Mouse (Mus musculus) myocyte (in vitro differentiated cells): ENCODE data around the gene Prdx1.

ENCODE experiments used
- CEBPB ChIP-seq: IDR thresholded peaks from 2 replicates; pipeline ENCODE4 v1.6.1; 2011; ENCODE audit warnings: mild to moderate bottlenecking, moderate library complexity; ENCODE audit not compliant: poor library complexity, insufficient read depth, severe bottlenecking
- E2F4 ChIP-seq: IDR thresholded peaks from one replicate; pipeline ENCODE4 v1.6.1; 2011; ENCODE audit warnings: mild to moderate bottlenecking, control low read depth, moderate library complexity; ENCODE audit not compliant: insufficient read depth
- MAX ChIP-seq: IDR thresholded peaks from one replicate; pipeline ENCODE4 v1.6.1; 2011; ENCODE audit warnings: low read depth, mild to moderate bottlenecking, control low read depth
- MYOD1 ChIP-seq, 3 experiments: IDR thresholded peaks; one replicate each; pipeline ENCODE4 v1.6.1; 2011; ENCODE audit warnings: control low read depth in 2 of 3, low read depth in 2 of 3, mild to moderate bottlenecking in 2 of 3, moderate library complexity in 1 of 3; ENCODE audit not compliant: insufficient read length in 2 of 3, control insufficient read depth in 1 of 3
- MYOG ChIP-seq, 3 experiments: IDR thresholded peaks; one replicate each; pipeline ENCODE4 v1.6.1; 2011; ENCODE audit warnings: control low read depth in 2 of 3, low read depth in 2 of 3, mild to moderate bottlenecking in 2 of 3; ENCODE audit not compliant: insufficient read length in 2 of 3, control insufficient read depth in 1 of 3, insufficient read depth in 1 of 3
- POLR2A ChIP-seq: IDR thresholded peaks from one replicate; pipeline ENCODE4 v1.6.1; 2011; ENCODE audit warnings: low read depth, mild to moderate bottlenecking, control low read depth, moderate library complexity; ENCODE audit not compliant: insufficient read length
- POLR2AphosphoS2 ChIP-seq: IDR thresholded peaks from one replicate; pipeline ENCODE4 v1.6.1; 2011; ENCODE audit warnings: low read depth, control low read depth; ENCODE audit not compliant: insufficient read length
- REST ChIP-seq: IDR thresholded peaks from one replicate; pipeline ENCODE4 v1.6.1; 2011; ENCODE audit warnings: mild to moderate bottlenecking, control low read depth, moderate library complexity; ENCODE audit not compliant: insufficient read depth, insufficient read length
- SRF ChIP-seq: IDR thresholded peaks from one replicate; pipeline ENCODE4 v1.6.1; 2011; ENCODE audit warnings: low read depth; ENCODE audit not compliant: control insufficient read depth, insufficient read length
- TCF12 ChIP-seq: IDR thresholded peaks from one replicate; pipeline ENCODE4 v1.6.1; 2011; ENCODE audit warnings: mild to moderate bottlenecking, control low read depth; ENCODE audit not compliant: poor library complexity, insufficient read depth, severe bottlenecking
- TCF3 ChIP-seq: IDR thresholded peaks from one replicate; pipeline ENCODE4 v1.6.1; 2011; ENCODE audit warnings: low read depth, control low read depth; ENCODE audit not compliant: insufficient read length
- USF1 ChIP-seq: IDR thresholded peaks from one replicate; pipeline ENCODE4 v1.6.1; 2011; ENCODE audit warnings: low read depth, mild to moderate bottlenecking, control low read depth, moderate library complexity

DNA sequence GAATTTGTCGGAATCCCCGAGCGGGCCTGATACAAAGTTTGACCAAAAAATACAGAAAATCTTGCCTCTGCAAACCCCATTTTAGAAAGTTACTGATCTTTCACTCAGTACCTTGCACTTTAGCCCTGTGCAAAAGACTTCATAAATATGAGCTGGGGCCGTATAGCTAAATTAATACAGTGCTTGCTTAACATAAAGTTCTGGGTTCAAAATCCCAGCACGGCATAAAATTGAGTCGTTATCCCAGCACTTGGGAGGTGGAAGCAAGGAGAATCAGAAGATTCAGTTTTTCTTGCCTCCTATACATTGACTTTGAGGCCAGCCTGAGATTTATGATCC is 33.6 kb upstream of the Prdx1 start:
- TF ChIP-seq REST (no peak), POLR2A (no peak), MYOG (IDR thresholded peaks at IDR 0.05; ENCODE audit: control insufficient read depth in 1 of 3, insufficient read depth in 1 of 3, insufficient read length in 2 of 3, low read depth in 2 of 3) (no peak), POLR2AphosphoS2 (no peak), MAX (no peak), USF1 (no peak), E2F4 (no peak), MYOD1 (IDR thresholded peaks at IDR 0.05; ENCODE audit: control insufficient read depth in 1 of 3, insufficient read length in 2 of 3, low read depth in 2 of 3) (no peak), TCF12 (no peak), CEBPB (no peak), SRF (no peak), TCF3 (no peak)
